Mouse (Mus musculus): Measurements from ENCODE around the gene Zfp948.
"Not testable (repeated sequence)": the region's sequence is repeated elsewhere in the genome, so short reads cannot be mapped to it uniquely, and the experiment has no call there.

Gene Zfp948

GRCm38 (mm10) chr17:21635758-21636157, 69.0 kb downstream of the Zfp948 start:
- DNase-seq (ENCODE audit: low read depth, low spot score): not testable (repeated sequence)
